Mouse (Mus musculus): Measurements from ENCODE around the gene Rngtt.
"Not testable (repeated sequence)": the region's sequence is repeated elsewhere in the genome, so short reads cannot be mapped to it uniquely, and the experiment has no call there.

Rngtt gene

DNA sequence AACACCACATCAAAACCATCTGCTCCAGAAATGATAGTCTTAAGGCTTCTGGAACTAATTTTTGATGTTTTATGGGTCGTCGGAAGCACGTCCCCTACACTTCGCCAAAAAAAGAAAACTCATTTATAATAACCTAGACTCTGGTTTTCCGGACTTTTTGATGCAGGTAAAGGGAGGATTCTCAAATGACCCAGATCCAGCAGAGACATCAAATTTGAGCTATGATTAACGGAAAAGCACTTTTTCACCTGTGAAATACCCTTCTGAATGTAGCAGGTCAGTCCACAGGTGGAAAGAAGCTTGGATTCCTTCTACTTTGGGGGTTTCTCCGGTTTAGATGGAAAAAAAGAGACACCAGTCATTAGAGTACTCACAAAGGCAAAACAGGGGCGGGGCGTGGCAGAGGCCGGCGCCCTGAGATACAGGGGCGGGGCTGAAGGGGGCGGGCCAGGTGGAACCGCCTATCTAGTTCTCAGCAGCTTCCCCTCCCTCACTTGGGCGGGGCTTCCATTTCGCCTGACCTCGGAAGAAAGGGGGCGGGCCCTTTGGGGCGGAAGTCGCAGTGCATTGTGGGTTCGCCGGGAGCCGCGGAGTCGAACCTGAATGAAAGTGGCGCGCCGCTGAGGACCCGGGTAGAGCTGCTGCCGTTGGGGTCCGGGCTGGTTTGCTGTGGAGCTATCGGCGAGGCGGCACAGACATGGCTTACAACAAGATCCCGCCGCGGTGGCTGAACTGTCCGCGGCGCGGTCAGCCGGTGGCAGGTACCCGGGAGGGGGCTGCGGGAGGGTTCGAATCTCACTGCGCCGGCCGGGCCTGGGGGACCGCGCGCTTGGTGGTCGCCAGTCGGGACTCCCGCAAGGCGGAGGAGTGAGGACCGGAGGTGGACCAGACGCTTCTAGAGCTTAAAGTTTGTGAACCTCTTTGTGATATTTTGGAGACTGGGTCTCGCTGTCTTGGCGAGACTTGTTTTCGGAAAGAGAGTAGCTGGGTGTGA lies at the start of gene Rngtt:
Rngtt (plus strand) TSS at position 548 of the 994 bp plus-strand sequence.
- DNase-seq (ENCODE audit: low spot score): peak; percentile 97

DNA sequence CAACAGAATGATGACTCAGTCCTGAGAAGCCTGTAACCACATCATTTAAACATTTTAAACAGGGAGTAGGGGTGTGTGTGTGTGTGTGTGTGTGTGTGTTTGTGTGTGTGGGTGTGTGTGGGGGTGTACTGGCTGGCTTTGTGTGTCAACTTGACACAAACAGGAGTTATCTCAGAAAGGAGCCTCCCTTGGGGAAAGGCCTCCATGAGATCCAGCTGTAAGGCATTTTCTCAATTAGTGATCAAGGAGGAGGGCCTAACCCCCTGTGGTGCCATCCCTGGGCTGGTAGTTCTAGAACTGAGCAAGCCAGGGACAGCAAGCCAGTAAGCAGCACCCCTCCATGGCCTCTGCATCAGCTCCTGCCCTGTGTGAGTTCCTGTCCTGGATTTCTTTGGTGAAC lies 49.8 kb upstream of the Rngtt start:
- no peak for DNase-seq (ENCODE audit: low spot score)

DNA sequence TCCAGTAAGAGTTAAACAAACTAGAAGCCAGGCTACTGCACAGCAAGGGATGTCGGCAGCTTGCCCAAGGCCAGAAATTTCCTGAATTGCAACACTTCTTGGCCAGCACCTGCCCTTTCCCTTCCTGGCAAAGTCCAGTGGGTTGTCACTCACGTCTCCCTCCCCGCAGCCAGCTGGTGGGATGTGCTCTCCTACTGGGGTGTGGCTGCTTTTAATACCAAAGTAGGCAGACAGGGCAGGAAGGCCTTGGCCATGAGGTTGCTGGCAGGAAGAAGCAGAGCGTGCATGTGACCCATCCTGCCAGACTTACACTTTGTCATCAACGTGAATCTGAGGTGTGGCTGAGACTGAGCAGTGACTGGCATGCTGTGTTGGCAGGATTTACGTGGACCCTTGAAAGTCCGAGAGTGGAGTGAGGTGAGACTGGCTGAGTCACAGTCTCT lies 48.8 kb upstream of the Rngtt start:
- DNase-seq (ENCODE audit: low spot score): peak; percentile 90

DNA sequence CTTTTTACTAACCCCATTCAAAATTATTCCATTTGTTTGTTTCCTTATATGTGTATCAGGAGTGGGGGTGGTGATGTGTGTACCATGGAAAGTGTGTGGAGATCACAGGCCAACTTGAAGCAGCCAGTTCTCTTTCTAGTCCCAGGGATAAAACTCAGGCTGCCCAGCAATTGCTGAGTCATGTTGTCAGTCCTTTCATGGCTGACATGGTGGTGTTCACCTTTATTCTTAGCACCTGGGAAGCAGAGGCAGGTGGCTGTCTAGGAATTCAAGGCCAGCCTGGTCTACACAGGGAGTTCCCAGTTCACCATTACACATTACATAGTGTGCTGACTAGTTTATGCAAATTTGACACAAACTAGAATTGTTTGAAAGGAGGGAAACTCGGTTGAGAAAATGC lies 47.2 kb upstream of the Rngtt start:
- no peak for DNase-seq (ENCODE audit: low spot score)

DNA sequence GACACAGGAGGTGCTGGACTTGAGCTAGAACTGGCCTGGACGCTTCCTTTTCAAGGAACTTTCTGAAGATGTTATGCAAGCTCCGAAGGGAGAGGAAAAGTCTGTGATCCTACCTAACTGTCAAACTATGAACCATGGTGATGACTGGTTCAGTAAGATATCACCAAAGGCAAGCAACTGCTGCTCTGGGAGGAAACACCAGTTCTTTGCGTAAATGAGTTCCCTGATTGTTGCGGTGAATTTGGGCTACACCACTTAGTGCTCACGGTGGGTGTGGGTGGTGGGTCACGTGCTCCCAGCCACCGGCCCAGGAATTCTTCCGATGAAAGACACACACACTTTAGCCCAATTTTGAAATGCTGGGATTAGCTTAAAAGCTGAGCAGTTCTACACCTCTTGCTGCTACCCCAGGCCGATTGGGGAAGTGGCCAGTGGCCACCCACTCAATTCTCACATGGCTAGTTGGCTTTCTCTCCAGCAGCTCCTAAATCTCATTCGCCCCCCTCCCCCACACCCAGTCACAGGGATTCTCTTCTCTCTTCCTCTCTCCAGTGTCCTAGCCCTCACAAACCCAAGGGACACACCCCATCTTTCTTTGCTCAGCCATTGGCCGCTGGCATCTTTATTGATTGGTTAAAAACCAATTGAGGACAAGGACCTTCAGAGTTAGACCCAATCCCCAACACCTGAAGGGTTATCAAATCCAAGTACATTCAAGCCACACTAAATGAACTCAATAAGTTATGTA lies 45.0 kb upstream of the Rngtt start:
- no peak for DNase-seq (ENCODE audit: low spot score)

DNA sequence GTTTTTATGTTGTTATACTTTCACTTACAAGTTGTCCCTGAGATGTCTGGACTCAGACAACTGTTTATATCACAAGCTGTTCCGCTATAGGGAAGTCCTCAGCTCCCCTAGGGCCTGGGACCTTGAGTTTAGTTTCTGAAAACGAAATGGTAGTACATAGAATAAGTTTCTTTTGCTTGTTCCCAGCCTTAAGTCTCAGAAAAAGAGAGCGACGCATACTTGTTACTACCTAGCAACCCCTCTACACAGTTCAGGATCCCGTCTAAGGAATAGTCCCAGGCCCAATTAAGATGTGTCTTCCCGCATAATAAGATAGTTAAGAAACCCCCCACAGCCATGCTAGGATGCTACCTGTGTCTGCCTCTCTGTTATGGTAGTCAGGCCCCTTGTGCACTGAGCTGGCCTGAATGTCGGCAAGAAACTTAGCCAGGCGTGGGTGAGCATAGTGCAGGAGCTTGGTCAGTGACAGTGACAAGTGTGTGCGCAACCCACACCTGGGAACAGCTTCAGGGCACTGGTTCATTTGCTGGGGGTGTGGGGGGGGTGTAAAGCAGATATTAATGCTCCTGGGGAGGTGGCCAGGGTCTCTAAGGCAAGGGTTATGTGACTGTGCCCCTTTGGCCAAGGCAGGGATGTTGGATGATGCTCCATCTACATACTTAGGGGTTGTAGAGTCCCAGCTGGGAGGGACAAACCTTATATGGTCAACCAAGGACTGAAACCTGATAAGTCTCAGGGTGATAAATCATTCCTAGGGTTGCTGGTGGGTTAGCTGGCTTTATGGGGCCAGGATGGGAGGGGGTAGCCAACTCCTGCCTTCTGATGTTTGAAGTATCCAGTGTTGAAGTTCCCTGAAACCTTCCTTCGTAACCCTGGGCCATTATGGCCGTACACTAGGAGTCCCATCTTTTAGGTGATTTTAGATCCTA lies 39.5 kb upstream of the Rngtt start:
- no peak for DNase-seq (ENCODE audit: low spot score)

DNA sequence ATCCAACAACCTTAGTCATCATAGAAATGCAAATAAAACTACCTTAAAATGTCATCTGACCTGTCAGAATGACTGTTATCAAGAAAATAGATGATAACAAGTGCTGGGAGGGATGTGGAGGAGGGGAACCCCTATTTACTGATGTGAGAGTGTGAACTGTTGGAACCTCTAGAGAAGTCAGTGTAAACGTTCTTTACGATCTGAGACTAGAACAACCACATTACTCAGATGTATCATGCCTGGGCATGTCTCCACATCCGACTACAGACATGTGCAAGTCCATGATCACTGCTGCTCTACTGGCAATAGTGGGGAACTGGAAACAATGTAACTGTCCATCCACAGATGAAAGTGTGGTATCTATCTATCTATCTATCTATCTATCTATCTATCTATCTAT lies 36.7 kb upstream of the Rngtt start:
- no peak for DNase-seq (ENCODE audit: low spot score)

DNA sequence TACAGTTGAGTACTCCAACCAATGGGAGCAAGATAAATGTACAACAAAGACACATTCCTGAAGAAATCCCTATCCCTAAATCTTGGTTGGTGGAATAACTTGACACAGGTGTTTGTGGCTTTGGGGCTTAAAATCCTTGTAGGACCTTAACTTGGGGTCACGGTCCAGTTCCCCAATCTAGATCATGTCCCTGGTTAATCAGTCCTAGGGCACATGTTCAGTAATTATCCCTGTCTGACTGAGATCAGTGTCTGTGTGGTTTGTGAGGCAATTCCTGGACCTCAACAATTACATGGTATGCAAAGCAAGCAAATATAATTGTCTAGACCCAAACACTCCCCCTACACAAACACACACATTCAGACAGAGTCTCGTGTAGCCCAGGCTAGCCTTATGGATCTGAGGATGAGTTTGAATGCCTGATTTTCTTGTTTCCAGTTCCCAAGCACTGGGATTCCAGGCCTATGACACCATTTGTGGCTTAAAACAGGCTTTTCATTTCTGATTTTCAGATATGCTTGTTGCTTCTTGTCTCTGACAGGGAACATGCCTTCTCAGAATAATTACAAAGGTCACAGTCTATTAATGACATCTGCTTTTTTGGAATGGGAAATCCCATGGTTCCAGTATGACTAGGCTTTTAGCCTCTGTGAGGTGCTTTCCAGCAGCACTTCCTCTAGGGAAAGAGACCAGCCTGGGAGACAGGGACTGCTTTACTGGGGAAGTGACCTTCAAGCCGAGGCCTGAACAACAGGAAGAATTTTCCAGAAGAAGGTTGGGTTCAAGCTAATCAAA lies 28.0 kb upstream of the Rngtt start:
- no peak for DNase-seq (ENCODE audit: low spot score)

DNA sequence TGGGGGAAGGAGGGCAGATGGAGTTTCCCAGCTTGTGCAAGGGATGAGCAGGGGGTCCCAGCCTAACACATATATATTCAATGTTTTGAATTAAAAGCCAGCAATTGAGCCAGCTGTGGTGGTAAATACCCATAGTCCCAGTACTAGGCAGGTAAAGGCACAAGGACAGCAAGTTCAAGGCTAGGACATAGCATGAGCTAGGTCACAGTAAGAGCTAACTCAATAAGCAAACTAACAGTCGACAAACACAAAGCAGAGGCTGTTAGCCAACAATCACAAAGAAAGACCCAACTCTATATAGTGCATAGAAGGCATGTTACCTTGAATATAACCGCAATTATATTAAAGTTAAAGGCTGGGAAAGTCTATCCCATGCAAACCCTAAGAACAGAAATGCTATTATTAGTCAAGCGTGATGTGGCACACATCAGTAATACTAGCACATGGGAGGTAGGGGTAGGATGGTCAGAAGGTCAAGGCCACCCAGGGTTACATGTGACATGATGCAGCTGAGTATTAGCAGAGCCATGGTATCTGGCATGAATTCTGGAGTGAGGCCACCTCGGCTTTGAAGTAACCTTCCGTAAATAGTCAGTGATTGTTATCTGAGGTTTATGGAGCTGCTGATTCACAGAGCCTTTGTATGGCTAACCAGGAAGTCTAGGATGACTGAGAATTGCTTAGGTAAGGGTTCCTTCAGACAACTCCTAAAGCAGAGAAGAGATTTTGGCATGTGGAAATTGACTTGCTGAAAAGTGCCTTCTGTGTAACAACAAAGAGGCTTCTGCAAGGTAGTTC lies 25.8 kb upstream of the Rngtt start:
- DNase-seq (ENCODE audit: low spot score): no peak

DNA sequence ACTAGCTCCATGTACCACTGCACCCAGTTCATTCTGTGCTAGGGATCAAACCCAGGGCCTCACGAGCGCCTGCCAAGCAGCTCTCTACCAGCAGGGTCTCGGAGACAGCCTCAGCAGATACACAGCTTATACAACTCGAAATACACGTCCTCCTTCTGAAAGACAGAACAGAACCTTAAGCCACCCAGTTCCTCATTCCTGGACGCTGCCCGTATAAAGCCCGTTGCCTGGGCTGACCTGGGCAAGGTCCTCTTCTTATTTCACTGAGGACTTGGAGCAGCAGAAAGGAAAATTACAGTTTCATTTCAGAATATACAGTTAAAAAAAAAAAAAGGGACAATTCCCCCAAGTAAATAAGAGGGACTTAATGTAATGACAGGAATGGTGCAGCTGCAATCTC lies 24.7 kb upstream of the Rngtt start:
- DNase-seq (ENCODE audit: low spot score): no peak

DNA sequence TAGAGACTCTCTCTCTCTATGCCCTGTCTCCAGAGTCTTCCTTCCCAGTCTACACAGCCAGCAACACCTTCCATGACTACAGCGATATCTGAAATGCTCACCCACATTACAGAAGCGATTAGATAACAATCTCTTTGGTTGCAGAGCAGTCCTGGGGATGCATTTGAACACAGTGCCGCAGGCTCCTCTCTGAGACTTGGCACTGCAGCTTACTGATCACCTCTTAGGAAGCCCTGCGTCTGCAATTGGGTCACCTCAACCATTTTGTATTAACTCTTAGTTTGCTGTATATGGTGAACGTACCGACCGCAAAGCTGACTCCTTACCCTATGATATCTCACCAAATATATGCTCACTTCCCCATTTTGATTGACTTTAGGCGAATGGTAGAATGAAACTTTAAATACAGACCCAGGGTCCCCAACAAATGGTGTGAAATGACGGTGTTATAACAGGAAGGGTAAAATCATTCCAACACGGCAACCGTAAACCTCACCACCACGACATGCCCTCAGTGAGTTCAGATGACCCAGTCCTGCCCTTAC lies 20.9 kb upstream of the Rngtt start:
- DNase-seq (ENCODE audit: low spot score): no peak

DNA sequence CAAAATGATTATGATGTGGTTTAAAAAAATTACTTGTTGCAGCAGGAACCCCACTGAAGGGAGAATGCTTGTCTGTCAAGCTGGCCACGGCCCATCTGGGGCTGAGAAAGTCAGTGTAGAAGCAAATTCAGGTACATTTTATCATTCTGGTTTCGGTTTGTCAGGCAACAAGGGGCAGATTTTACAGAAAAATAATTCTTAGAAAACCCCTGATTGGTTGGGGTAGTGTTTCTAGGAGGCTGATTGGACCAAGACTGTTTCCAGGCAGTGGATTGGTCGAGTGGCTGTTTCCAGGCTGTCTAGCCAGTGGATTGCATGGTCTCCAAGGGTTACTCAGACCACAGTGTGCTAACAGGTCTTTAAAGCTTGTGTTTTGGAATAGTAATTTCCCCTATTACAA lies 20.1 kb upstream of the Rngtt start, which contains the start of gene Pnrc1:
Pnrc1 (minus strand) TSS at position 162 of the 400 bp plus-strand sequence.
- DNase-seq (ENCODE audit: low spot score): peak; percentile 64

DNA sequence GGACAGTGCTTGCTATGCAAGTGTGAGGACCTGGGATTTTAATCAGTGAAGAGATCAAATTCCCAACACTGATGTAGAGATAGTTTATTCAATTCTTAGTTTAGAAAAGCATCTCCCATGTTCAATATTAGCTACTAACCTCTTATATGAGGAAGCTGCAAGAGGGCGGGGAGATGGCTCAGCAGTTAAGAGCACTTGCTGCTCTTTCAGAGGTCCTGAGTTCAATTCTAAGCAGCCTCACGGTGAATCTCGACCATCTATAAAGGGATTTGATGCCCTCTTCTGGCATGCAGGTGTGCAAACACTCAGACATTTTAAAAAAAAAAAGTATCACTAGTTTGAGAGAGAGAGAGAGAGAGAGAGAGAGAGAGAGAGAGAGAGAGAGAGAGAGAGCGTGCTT lies 19.2 kb upstream of the Rngtt start:
- no peak for DNase-seq (ENCODE audit: low spot score)

DNA sequence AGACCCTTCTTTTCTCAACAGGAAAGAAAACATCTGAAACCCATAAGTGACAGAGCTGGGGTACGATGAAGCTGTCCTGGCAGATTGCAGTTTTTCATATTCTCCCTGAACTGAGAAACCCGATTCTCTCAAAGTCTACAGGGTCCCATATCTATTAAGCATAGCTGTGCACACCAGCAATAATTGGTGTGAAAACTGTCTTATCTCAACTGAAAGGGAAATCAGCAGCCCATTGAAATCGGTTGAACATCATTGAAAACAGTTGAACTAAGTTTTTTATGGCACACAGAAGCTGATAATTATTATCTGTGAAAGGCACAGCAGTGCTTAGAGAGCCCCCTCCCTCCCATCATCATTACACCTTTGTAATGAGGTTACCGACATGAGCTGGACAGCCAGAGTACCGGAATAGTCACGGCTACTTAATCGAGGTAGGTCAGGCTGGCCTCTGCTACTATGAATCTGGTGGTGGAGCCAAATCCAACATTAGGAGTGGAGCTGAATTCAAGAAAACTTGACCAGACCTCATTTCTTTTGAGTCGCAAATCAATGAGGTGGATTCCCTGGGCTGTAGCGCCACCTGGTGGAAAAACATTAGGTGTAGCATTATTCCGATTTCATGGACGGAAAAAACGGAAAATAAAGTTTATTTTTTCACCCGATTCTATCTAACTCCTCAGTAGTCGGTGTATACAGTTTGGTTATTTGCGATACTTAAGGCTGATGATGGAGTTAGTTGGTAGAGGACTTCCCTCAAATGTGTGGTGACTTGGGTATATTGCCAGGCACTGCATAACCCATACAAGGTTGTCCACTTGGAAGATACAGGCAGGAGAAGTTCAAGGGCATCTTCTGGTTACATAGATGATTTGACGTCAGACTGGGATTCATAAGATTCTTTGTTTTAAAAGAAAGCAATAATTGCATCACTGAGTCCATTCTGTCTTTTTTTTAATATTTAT lies 17.4 kb upstream of the Rngtt start:
- peak; percentile 54 for DNase-seq (ENCODE audit: low spot score)

DNA sequence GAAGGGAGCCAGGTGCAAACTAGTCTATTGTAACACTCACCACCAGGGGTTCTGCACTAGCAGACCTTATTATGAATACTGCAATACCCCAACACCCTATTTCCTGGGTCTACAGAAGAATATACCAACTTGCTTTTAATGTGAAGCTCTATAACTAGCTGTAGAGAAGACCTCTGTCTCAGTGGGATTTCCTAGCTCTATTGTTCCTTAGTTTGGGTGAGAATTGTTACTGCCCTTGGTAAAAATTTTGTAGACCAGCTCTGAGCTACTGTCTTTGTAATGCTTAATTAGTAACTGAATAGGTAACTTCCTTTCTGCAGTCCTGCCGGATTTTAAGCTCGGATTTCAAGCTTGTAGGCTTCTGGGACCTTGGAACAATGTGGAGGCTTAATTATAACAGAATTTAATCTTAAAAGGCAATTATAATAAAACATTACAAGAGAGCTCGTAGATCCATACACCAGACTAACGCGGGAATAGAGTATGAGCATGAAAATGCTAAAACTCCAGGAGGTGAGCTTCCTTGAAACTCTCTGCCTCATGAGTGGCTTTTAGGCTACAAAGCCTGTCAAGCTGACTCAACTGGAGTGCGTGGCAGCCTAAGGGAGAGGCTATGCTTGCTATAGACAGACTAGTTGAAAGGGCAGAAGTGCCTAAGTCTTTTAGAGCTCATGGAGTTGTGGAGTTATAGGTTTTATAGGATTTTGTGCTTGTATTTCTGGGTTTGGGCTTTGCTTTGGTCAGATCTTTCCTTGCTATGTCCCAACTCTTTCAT lies 9.0 kb upstream of the Rngtt start:
- not testable (repeated sequence) for DNase-seq (ENCODE audit: low spot score)

DNA sequence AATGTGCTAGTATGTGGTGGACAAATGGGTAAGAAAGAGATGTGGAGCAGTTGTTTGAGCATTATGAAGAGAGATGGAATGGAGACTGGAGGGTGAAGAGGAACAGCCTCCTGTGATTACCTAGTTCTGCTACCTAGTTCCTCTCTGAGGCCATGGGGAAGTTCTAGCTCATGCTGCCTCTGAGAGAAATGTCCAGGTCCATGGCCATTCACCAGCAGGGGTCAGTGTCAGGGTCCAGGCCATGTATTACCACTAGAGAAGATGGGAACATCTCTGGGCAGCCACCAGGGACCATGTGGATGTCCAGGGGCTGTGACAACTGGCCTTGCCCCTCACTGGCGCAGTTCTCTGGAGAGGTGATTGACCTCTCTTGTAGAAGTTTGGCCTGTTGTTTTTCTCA lies 7.1 kb upstream of the Rngtt start:
- DNase-seq (ENCODE audit: low spot score): no peak

DNA sequence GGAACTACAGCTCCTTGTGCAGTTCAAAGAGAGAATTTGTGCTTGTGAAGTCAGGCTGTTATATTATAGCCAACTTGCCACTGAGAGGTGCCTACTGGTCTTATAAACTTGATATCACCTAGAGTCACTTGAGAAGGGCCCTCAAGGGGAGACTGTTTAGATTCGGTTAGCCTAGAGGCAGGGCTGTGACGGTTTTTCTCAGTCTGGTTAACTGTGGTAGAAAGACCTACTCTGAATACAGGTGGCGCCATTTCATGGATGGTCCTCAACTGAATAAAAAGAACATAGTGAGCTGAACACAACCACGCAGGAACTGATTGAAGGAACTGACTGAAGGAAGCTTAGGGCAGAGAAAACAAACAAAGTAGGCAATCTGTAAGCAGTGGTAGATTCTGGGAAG lies 3.0 kb upstream of the Rngtt start:
- no peak for DNase-seq (ENCODE audit: low spot score)
